Mouse (Mus musculus) cerebellum, adult 11 months (tissue): ENCODE measurements around the gene Harbi1.
"Not testable (repeated sequence)": the region's sequence is repeated elsewhere in the genome, so short reads cannot be mapped to it uniquely, and the experiment has no call there.

Source experiments
- DNase-seq: peaks from one replicate; pipeline ENCODE4 v3.0.0; 2022

Harbi1 gene

DNA sequence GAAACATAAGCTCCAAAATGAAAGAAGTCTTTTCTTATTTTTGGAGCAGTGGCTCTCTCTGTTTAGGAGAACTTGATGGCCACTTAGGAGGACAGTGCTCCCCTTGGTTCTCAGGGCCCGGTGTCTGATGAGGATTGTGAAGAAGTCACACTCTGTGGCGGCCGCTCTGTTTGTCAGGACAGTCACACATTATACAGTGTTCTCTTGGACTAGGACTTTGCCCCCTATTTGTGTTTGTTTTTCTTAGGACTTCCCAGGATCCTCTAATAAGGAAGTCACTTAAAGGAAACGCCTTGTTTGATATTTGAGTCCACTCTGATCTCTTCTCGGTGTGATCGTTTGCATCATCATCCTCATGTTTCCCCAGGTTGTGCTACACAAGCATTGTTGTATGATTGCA is 7.6 kb downstream of the Harbi1 start:
- no peak for DNase-seq

DNA sequence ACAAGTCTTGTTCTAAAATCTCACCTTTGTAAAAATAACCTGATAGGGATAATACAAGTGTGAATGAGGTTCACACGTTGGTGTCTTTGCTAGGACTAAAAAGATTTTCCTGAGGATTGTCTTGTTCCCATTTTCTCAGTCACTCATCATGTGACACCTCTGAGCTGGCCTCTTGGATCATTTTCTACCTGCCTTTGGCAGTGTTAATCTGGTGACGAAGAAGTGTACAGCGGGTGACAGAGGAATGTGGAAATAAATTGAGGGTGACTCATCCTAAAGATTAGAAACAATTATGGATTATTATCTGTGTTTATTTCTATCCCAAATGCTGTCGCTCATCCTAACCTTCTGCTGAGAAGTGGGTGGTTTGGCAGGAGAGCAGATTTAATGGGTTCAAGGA is 12.7 kb downstream of the Harbi1 start:
- no peak for DNase-seq

- no peak for DNase-seq
Observed at GRCm38 (mm10) chr2:91723951-91724350, 13.3 kb downstream of the Harbi1 start.

GRCm38 (mm10) chr2:91724716-91725115 is 14.1 kb downstream of the Harbi1 start:
- DNase-seq, result no peak

DNA sequence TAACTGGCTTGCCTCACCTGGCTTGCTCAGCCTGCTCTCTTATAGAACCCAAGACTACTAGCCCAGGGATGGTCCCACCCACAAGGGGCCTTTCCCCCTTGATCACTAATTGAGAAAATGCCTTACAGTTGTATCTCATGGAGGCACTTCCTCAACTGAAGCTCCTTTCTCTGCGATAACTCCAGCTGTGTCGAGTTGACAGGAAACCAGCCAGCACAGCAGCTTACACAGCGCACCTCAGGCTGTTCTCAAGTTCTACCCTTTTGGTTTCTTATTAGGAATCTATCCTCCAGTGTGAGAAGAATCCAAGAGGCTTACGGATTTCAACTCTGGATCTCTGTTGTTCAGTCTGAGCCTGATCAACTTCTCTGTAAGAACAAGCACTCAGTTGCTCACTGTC is 14.8 kb downstream of the Harbi1 start:
- not testable (repeated sequence) for DNase-seq

GRCm38 (mm10) chr2:91727011-91727410 is 16.4 kb downstream of the Harbi1 start:
- DNase-seq, result no peak

- no peak for DNase-seq
Observed at GRCm38 (mm10) chr2:91729571-91729970, 18.9 kb downstream of the Harbi1 start.

DNA sequence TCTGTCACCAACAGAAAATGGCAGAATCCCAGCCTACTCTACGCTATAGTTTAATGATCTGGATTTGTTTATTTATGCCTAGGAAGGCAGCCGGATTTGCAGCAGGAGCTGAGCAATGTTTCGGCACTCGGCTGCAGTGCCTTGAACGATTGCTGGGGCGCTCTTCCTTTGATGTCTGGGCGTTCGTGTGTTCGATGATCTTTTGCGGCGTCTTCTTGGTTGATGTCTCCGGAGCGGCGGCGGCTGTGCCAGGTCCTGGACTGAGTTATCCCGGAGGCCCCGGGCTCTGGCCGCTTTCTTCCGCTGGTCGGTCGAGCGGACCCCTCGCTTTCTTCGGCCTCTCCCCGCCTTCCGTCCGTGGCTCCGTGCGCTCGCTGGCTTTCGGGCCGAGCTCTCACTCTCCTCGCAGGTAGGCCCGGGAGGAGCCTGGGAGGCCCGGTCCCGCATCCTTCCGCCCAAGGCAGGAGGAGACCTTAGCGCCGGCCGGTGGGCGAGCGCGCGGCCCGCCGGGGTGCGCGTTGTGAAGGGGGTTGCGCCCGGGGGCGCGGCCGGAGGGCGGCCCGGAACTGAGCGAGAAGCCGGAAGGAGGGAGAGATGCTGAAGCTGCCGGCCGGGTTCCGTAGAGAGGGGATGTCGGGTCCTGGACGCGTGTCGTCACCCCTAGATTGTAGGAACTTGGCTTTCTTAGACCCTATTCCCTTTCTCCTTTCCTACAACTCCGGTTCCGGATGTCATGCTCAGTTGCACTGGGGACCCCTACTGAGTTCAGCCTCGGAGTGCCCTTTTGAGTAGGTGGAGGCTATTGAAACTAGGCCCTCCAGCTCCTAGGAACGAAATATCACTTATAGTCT is 19.5 kb downstream of the Harbi1 start, which contains the start of gene Ambra1:
Gene Ambra1 (plus strand): TSS at position 164 of the 851 bp plus-strand sequence.
- peak; percentile 84 for DNase-seq

- no peak for DNase-seq
Observed at GRCm38 (mm10) chr2:91735221-91735620, 24.6 kb downstream of the Harbi1 start.

DNA sequence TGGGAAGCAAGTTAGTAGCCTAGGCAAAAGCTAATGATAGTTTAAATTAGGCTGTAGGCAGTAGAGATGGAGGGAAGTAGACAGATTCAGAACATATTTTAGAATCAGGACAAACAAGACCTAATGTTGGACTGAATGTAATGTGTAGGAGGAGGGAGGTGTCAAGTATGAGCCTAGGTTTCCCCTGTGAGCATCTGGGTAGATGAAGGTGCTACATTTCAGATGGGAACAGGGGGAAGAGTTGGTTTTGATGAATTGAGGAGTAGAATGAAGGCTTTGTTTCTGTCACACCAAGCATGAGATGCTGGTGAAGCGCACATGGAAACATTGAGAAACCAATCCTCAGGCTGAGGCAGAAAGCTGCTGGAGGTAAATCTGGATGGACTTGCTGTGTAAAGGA is 28.9 kb downstream of the Harbi1 start:
- DNase-seq, result no peak

GRCm38 (mm10) chr2:91744686-91745085 is 34.0 kb downstream of the Harbi1 start:
- DNase-seq, result no peak

- no peak for DNase-seq
Observed at GRCm38 (mm10) chr2:91749811-91750261, 39.2 kb downstream of the Harbi1 start.
